Mouse (Mus musculus): Measurements from ENCODE around the gene Cul9. TPM values are rescaled to one million over a fixed set of nuclear protein-coding genes. Genes with fewer than 3 reads are reported as not detected.

Gene Cul9
- total and polyA plus RNA-seq, 3 experiments, result 0.45 to 0.76 (median 0.70) TPM

DNA sequence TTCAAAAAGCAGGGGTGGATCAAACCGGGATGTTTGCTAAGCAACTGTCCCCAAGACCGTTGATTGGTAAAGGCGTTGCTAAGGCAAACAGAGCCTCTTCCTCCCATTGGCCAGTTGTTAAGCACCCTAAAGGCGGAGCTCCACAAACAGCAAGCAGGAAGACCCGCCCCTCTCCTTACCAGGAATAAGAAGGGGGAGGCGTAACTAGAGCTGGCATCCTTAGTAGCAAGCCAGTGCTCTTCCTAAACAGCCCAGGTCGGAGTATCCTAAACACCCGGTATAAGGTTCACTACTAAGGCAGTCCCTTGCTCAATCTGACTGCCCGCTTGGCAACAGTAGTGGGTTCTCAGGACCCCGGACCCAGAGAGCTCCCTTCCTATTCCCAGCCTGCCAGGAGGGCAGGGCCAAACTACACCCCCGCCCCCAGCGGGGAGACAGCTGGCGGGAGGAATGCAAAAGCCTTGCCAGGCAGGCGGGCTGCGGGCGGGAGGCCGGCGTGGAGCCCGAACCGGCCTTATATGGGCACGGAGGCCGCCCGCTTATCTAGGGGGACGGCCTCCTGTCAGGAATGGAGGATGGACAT lies 6.7 kb upstream of the Cul9 start:
- H3K27me3 ChIP-seq (ENCODE audit: insufficient read depth, low read length), result no peaks in the 10 kb centered on the region
- H3K9me3 ChIP-seq (replicated peaks), result no peaks in the 10 kb centered on the region
- no peak overlapping the region; the same call in 1 of the 2 replicates for H3K4me3 ChIP-seq (ENCODE audit: low read depth, low read length)
- H3K4me1 ChIP-seq (ENCODE audit: insufficient read depth, low read depth, low read length), result peaks cover 65% of the 10 kb centered on the region
- H3K36me3 ChIP-seq (replicated peaks), result peaks cover 61% of the 10 kb centered on the region
- ATAC-seq (ENCODE audit: extremely low read depth, insufficient number of reproducible peaks, low FRiP score, poor library complexity, severe bottlenecking) (no peak), DNase-seq (ENCODE audit: low spot score) (peak; percentile 51)
- TF ChIP-seq GATA2 (IDR thresholded peaks at IDR 0.05; ENCODE audit: borderline replicate concordance, low read depth, low read length), result no peak
- no peak for TF ChIP-seq CTCF (IDR thresholded peaks at IDR 0.05; ENCODE audit: low read depth, low read length)
- no peak for TF ChIP-seq POLR2AphosphoS5 (IDR thresholded peaks at IDR 0.05; ENCODE audit: insufficient replicate concordance, low read depth, low read length)
- no peak for TF ChIP-seq TAL1 (conservative IDR thresholded peaks at IDR 0.05; ENCODE audit: low read depth, low read length)
- TF ChIP-seq GATA1 (IDR thresholded peaks at IDR 0.05; ENCODE audit: borderline replicate concordance, low read length), result no peak

DNA sequence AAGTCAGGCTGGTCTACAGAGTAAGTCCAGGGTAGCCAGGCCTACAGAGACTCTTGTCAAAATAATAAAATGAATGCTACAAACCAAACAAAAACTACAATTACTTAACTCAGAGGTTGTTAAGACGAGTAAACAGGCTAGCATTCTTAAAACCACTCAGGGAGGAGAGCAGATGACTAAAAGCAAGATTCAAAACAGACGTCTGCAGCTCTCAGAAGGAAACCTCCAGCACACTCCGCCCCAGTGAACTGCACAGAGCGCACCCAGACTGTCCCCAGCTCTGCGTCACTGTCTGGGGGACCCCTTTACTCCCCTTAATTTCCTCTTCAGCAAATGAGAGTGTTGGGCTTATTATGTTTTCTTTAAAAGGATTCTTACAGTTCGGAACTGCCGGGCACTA lies 6.0 kb upstream of the Cul9 start:
- Histone ChIP-seq H3K4me1 (ENCODE audit: insufficient read depth, low read depth, low read length) (peaks cover 67% of the 10 kb centered on the region), H3K36me3 (replicated peaks) (peaks cover 68% of the 10 kb centered on the region), H3K4me3 (ENCODE audit: low read depth, low read length) (no peak overlapping the region), H3K9me3 (replicated peaks) (no peaks in the 10 kb centered on the region), H3K27me3 (ENCODE audit: insufficient read depth, low read length) (no peaks in the 10 kb centered on the region)
- DNase-seq (ENCODE audit: low spot score) (no peak), ATAC-seq (ENCODE audit: extremely low read depth, insufficient number of reproducible peaks, low FRiP score, poor library complexity, severe bottlenecking) (no peak)
- TF ChIP-seq CTCF (IDR thresholded peaks at IDR 0.05; ENCODE audit: low read depth, low read length), result no peak
- no peak for TF ChIP-seq GATA2 (IDR thresholded peaks at IDR 0.05; ENCODE audit: borderline replicate concordance, low read depth, low read length)
- TF ChIP-seq TAL1 (conservative IDR thresholded peaks at IDR 0.05; ENCODE audit: low read depth, low read length), result no peak
- TF ChIP-seq GATA1 (IDR thresholded peaks at IDR 0.05; ENCODE audit: borderline replicate concordance, low read length), result no peak
- no peak for TF ChIP-seq POLR2AphosphoS5 (IDR thresholded peaks at IDR 0.05; ENCODE audit: insufficient replicate concordance, low read depth, low read length)

DNA sequence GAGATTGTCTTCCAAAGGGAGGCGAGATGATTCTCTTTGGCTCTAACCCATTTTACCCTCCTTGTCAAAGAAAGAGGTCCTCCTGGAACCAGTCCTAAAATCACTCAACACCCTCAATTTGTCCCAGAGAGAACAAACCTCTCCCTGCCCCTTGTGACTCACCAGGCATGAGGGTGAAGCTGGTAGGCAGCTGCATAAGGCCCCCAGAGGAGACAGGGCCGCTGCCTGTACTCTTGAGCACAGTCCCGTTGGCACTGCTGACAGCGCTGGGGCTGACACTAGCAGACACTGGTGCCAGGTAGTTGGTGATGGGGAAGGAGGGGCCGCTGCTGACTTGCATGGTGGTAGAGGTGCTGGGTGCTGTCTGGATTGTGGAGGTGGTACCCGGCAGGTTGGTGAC lies 5.2 kb upstream of the Cul9 start:
- no peak overlapping the region for H3K4me3 ChIP-seq (ENCODE audit: low read depth, low read length)
- TF ChIP-seq CTCF (IDR thresholded peaks at IDR 0.05; ENCODE audit: low read depth, low read length) (no peak), GATA1 (IDR thresholded peaks at IDR 0.05; ENCODE audit: borderline replicate concordance, low read length) (no peak), GATA2 (IDR thresholded peaks at IDR 0.05; ENCODE audit: borderline replicate concordance, low read depth, low read length) (no peak), TAL1 (conservative IDR thresholded peaks at IDR 0.05; ENCODE audit: low read depth, low read length) (no peak), POLR2AphosphoS5 (IDR thresholded peaks at IDR 0.05; ENCODE audit: insufficient replicate concordance, low read depth, low read length) (no peak)
- no peaks in the 10 kb centered on the region for H3K9me3 ChIP-seq (replicated peaks)
- no peaks in the 10 kb centered on the region for H3K27me3 ChIP-seq (ENCODE audit: insufficient read depth, low read length)
- DNase-seq (ENCODE audit: low spot score) (no peak), ATAC-seq (ENCODE audit: extremely low read depth, insufficient number of reproducible peaks, low FRiP score, poor library complexity, severe bottlenecking) (no peak)
- H3K36me3 ChIP-seq (replicated peaks), result peaks cover 75% of the 10 kb centered on the region
- H3K4me1 ChIP-seq (ENCODE audit: insufficient read depth, low read depth, low read length), result peaks cover 66% of the 10 kb centered on the region

DNA sequence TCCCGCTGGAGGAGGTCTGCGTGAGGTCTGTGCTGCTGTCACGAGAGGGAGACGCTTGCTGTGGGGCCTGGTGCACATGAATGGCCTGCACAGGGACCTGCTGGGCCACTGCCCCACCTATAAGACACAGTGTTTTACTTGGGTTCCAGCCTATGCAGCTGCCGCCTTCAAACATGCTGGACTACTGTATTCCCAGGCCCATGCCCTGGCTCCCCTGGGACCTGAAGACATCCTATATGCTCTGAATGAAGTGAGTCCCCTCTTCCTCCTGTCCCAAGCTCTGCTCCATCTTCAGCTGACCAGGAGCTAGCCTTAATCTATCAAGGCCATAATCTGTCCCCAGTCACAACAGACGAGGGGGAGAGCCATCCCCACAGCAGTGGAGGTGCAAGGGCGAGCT lies 4.7 kb upstream of the Cul9 start:
- no peaks in the 10 kb centered on the region for H3K9me3 ChIP-seq (replicated peaks)
- TF ChIP-seq POLR2AphosphoS5 (IDR thresholded peaks at IDR 0.05; ENCODE audit: insufficient replicate concordance, low read depth, low read length), result no peak
- TF ChIP-seq CTCF (IDR thresholded peaks at IDR 0.05; ENCODE audit: low read depth, low read length), result no peak
- TF ChIP-seq GATA1 (IDR thresholded peaks at IDR 0.05; ENCODE audit: borderline replicate concordance, low read length), result no peak
- no peak for TF ChIP-seq GATA2 (IDR thresholded peaks at IDR 0.05; ENCODE audit: borderline replicate concordance, low read depth, low read length)
- TF ChIP-seq TAL1 (conservative IDR thresholded peaks at IDR 0.05; ENCODE audit: low read depth, low read length), result no peak
- ATAC-seq (ENCODE audit: extremely low read depth, insufficient number of reproducible peaks, low FRiP score, poor library complexity, severe bottlenecking), result no peak
- DNase-seq (ENCODE audit: low spot score), result no peak
- peaks cover 71% of the 10 kb centered on the region for H3K4me1 ChIP-seq (ENCODE audit: insufficient read depth, low read depth, low read length)
- peaks cover 80% of the 10 kb centered on the region for H3K36me3 ChIP-seq (replicated peaks)
- H3K27me3 ChIP-seq (ENCODE audit: insufficient read depth, low read length), result peaks cover 5% of the 10 kb centered on the region; the same call in 1 of the 2 replicates
- no peak overlapping the region for H3K4me3 ChIP-seq (ENCODE audit: low read depth, low read length)

DNA sequence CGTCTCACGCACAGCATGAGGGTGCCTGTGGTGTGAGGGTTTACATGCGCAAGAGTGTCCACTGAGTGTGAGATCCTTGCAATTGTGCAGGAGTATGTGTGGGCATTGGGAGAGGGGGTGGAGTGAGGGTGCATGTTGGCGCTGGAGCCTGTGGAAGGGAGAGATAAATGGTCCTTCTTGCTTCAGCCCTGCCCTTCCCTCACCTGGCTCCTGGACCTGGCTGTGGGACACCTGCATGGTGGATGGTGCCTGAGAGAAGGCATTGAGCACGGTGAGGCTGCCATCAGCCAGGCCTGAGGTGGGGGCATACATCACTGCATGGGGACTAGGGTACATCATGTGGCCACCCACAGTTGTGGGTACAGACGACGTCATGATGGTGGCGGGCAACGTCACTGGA lies 3.5 kb upstream of the Cul9 start:
- Histone ChIP-seq H3K4me3 (ENCODE audit: low read depth, low read length) (no peak overlapping the region), H3K36me3 (replicated peaks) (peaks cover 80% of the 10 kb centered on the region), H3K9me3 (replicated peaks) (no peaks in the 10 kb centered on the region), H3K4me1 (ENCODE audit: insufficient read depth, low read depth, low read length) (peaks cover 70% of the 10 kb centered on the region), H3K27me3 (ENCODE audit: insufficient read depth, low read length) (peaks cover 7% of the 10 kb centered on the region; the same call in 1 of the 2 replicates)
- DNase-seq (ENCODE audit: low spot score) (no peak), ATAC-seq (ENCODE audit: extremely low read depth, insufficient number of reproducible peaks, low FRiP score, poor library complexity, severe bottlenecking) (no peak)
- TF ChIP-seq TAL1 (conservative IDR thresholded peaks at IDR 0.05; ENCODE audit: low read depth, low read length) (no peak), GATA1 (IDR thresholded peaks at IDR 0.05; ENCODE audit: borderline replicate concordance, low read length) (no peak)

DNA sequence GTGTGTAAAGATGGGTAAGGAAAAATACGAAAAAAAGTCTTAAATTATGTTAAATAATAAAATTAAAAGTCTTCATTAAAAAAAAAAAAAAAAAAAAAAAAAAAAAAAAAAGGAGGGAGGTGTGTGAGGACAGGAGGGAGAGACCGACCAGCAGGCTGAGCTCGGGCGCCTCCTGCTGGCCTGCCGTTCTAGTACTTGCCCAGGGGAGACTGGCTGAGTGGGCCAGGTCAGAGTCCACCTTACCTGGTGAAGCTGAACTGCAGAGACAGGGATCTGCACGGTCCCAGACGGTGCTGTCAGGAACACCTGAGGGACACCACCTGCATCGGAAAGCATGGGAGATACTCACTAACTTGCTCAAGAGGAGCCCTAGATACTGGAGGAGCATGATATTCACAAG lies 3.0 kb upstream of the Cul9 start:
- Histone ChIP-seq H3K4me1 (ENCODE audit: insufficient read depth, low read depth, low read length) (peaks cover 65% of the 10 kb centered on the region), H3K36me3 (replicated peaks) (peaks cover 80% of the 10 kb centered on the region), H3K9me3 (replicated peaks) (no peaks in the 10 kb centered on the region), H3K27me3 (ENCODE audit: insufficient read depth, low read length) (peaks cover 7% of the 10 kb centered on the region; the same call in 1 of the 2 replicates), H3K4me3 (ENCODE audit: low read depth, low read length) (no peak overlapping the region)
- no peak for ATAC-seq (ENCODE audit: extremely low read depth, insufficient number of reproducible peaks, low FRiP score, poor library complexity, severe bottlenecking)
- DNase-seq (ENCODE audit: low spot score), result peak; percentile 74
- TF ChIP-seq GATA1 (IDR thresholded peaks at IDR 0.05; ENCODE audit: borderline replicate concordance, low read length) (no peak), CTCF (IDR thresholded peaks at IDR 0.05; ENCODE audit: low read depth, low read length) (peak; percentile 62), GATA2 (IDR thresholded peaks at IDR 0.05; ENCODE audit: borderline replicate concordance, low read depth, low read length) (no peak)
